Mouse (Mus musculus) heart, embryonic 10.5 days (tissue): ENCODE measurements at regions not wholly inside any gene's neighbourhood (a gene's known extent, or its start where the extent isn't known, plus 50 kb on each side); places are given as distances from the start of the nearest gene placed in this dataset.
A peak's percentile ranks its signal among the peaks of the same experiment; 100 is the strongest.
"Not testable (repeated sequence)": the region's sequence is repeated elsewhere in the genome, so short reads cannot be mapped to it uniquely, and the experiment has no call there.

ENCODE experiments used
- DNase-seq: peaks from one replicate; pipeline ENCODE4 v3.0.0-alpha.2; 2017; ENCODE audit warnings: low spot score
- H3K27ac ChIP-seq: fragments of 300-500 bp; sonication (generic); 2 replicates; pipeline ENCODE4 v1.5.1; 2016; ENCODE audit warnings: mild to moderate bottlenecking
- H3K27me3 ChIP-seq: fragments of 300-500 bp; sonication (generic); 2 replicates; pipeline ENCODE4 v1.6.1; 2016; ENCODE audit warnings: mild to moderate bottlenecking; ENCODE audit not compliant: poor library complexity, insufficient read depth, severe bottlenecking
- H3K36me3 ChIP-seq: fragments of 300-500 bp; sonication (generic); 2 replicates; pipeline ENCODE4 v1.6.1; 2016; ENCODE audit warnings: mild to moderate bottlenecking, moderate library complexity
- H3K4me1 ChIP-seq: fragments of 300-500 bp; sonication (generic); 2 replicates; pipeline ENCODE4 v1.6.1; 2016; ENCODE audit warnings: mild to moderate bottlenecking
- H3K4me3 ChIP-seq: fragments of 300-500 bp; sonication (generic); 2 replicates; pipeline ENCODE4 v1.5.1; 2016; ENCODE audit warnings: mild to moderate bottlenecking, moderate library complexity
- H3K9me3 ChIP-seq: fragments of 300-500 bp; sonication (generic); 2 replicates; pipeline ENCODE4 v1.6.1; 2016; ENCODE audit warnings: mild to moderate bottlenecking, moderate library complexity
- WGBS: fragments of 180-500 bp; shearing (Covaris S2); methylation state at CpG from one replicate; pipeline ENCODE4 v1.1.7; 2016; 5-methylcytosine and 5-hydroxymethylcytosine counted together

- not testable (repeated sequence) for H3K4me3 ChIP-seq, H3K9me3 ChIP-seq, H3K36me3 ChIP-seq, DNase-seq, H3K4me1 ChIP-seq, H3K27ac ChIP-seq, H3K27me3 ChIP-seq
- WGBS = 62% methylated on average over 3 of the region's 3 CpGs
Measured at GRCm38 (mm10) chr13:66802558-66802957, 102.2 kb upstream of the Gm10767 start.

- 7% methylated on average over 29 of the region's 30 CpGs for WGBS
Measured at GRCm38 (mm10) chr13:66807661-66808060, 97.1 kb upstream of the Gm10767 start.

More at GRCm38 (mm10) chr13:66807661-66808060, 97.1 kb upstream of the Gm10767 start:
- H3K4me3 ChIP-seq = peak overlapping the region; percentile 42
- H3K4me1 ChIP-seq, H3K27me3 ChIP-seq, H3K9me3 ChIP-seq, H3K27ac ChIP-seq, DNase-seq, H3K36me3 ChIP-seq: not testable (repeated sequence)
